Mouse (Mus musculus): ENCODE measurements around the gene Lhx6.

DNA sequence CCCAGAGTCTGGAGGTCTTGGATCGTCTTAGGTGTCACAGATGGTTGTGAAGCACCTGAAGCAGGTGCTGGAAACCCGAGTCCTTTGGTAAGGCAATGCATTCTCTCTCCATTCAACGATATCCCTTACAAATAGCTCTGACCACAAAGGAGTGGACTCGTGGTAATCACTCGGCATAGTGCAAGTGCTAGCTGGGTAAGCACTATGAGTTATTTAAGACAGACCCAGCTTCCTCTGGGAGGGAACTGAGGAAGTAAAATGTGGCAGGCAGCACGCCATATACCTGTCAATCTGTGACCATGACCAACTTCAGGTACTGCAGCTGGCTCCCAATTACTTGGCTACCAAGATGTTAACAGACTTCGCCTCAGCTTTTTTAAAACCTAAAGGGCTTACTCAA lies 70.3 kb downstream of the Lhx6 start:
- no peak for TF ChIP-seq CTCF (conservative IDR thresholded peaks at IDR 0.05; ENCODE audit: low read length)
- no peak for TF ChIP-seq POU5F1 (IDR thresholded peaks at IDR 0.05; ENCODE audit: borderline replicate concordance, low read length)
- TF ChIP-seq NANOG (IDR thresholded peaks at IDR 0.05; ENCODE audit: borderline replicate concordance, low read length): no peak

All from E14TG2a.4 (cell line).